Mouse (Mus musculus): ENCODE measurements around the gene Ccr9. TPM values are rescaled to one million over a fixed set of nuclear protein-coding genes. Genes with fewer than 3 reads are reported as not detected.
"Not testable (repeated sequence)": the region's sequence is repeated elsewhere in the genome, so short reads cannot be mapped to it uniquely, and the experiment has no call there.

Ccr9 gene
- total RNA-seq (2017): 4.3 and 5.6 TPM in 2 replicates

DNA sequence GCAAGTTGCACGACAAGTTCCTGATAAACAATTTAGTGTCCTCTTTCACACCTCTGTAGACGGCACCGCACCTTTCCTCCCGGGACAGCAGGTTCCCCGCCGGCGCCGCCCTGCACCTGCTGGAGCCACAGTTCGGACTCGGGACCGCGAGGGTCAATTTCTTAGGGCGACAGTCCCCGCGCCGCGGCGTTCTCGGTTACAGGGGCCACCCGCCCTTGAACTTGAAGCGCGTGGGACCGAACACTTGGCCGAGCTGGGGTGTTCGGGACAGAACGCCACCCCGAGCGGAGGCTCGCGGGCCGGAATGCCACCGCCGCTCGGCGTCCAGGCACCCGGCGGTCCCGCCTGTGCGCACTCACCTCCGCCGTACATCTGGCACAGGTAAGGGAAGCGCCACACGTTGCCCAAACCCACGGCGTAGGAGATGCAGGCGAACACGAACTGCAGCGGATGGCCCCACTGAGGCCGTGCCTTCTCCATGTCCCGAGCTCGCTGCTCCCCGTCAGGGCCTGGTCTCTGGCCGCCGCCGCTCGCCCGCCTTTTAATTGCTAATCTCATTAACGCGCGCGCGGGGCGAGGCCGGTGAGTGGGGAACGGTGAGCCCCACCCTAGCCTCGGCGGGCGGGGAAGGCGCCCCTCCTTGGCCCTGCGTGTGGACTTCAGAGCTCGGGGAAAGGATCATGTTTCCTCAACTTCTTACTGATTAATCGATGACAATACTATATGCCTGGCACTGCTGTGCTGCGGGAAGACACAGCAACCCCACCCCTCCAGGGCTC is at the start of gene Ccr9, which contains the start of gene Slc6a20a:
Gene Ccr9, plus strand, starts transcription at position 113 of the 779 bp plus-strand sequence.
Gene Slc6a20a, minus strand, starts transcription at position 559 of the 779 bp plus-strand sequence.
- peak; percentile 11; the same call in 1 of the 2 replicates for ATAC-seq (ENCODE audit: extremely low read depth, insufficient number of reproducible peaks, low FRiP score, poor library complexity, severe bottlenecking)

DNA sequence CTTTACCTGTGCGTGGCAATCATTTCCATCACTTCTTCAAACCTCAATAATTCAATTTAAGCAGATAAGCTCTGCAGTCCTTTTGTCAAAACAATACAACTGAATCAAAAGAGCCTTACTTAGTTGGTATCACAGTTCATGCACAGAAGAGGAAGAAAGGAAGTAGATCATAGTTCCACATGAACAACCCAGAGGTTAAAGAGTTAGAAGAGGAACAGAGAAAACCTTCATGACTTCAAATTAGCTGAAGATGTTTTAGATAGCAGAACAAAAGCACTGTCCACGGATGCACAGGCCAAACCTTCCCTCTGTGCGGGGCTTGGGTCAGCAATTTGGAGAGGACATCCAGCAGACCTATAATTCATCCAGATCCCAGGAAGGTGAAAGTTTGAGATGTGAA is 46.6 kb upstream of the Ccr9 start:
- peak; percentile 66; the same call in 1 of the 2 replicates for ATAC-seq (ENCODE audit: extremely low read depth, insufficient number of reproducible peaks, low FRiP score, poor library complexity, severe bottlenecking)

DNA sequence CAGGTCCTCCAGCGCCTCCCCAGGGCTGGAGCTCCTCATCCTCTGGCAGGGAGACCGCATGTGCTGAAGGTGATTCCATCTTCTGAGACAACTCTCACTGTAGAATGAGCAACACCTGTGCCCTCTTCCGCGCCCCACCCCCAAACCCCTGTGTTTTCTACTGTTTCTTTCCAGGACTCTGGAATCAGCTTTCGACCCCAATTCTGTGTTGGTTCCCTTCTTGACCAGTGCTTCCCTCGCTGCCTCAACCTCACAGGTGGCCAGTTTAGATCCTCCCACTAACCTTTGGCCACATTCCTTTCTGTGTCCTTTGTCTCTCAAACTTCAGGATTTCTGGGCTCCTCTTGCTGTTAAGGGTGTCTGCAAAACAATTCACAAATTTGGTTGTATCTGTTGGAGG is 46.0 kb upstream of the Ccr9 start, which contains the start of gene Slc6a20b:
Gene Slc6a20b, minus strand, starts transcription at position 285 of the 400 bp plus-strand sequence.
- no peak for ATAC-seq (ENCODE audit: extremely low read depth, insufficient number of reproducible peaks, low FRiP score, poor library complexity, severe bottlenecking)

DNA sequence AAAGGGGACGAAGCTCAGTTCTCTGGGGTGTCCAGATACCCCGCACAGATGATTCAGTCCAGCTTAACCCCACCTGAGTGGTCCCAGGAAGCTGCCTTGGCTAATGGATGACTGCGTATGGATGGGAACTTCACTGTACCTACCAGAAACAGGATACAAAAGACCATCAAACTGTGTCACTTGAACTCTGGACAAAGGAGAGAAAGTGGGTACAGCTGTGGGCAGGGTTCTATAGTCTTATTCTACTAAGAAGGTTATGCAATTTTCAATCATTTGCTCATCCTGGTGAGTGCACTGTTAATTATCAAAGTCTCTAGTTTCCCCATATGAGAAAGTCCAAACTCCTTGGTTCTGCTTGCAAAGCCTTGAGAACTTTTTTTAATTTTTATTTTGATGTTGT is 45.2 kb upstream of the Ccr9 start:
- no peak for ATAC-seq (ENCODE audit: extremely low read depth, insufficient number of reproducible peaks, low FRiP score, poor library complexity, severe bottlenecking)

DNA sequence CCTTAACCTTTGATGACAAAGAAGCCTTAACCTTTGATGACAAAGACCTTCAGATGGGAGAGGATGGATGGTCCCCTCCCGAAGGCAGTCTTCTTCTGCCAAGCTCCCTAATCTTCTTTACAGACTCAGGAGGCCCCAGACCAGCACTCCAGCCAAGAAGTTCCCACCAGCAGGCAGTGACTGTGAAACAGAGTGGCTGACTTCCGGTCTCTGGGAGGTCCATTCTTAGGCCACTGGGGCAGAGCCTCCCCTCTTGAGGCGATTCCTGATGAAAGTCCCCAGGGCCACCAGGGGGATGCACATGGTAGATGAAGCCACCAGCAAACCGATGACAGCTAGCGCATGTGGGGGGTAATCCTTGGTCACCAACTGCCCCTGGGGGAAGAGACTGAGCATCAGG is 41.5 kb upstream of the Ccr9 start:
- ATAC-seq (ENCODE audit: extremely low read depth, insufficient number of reproducible peaks, low FRiP score, poor library complexity, severe bottlenecking): no peak

DNA sequence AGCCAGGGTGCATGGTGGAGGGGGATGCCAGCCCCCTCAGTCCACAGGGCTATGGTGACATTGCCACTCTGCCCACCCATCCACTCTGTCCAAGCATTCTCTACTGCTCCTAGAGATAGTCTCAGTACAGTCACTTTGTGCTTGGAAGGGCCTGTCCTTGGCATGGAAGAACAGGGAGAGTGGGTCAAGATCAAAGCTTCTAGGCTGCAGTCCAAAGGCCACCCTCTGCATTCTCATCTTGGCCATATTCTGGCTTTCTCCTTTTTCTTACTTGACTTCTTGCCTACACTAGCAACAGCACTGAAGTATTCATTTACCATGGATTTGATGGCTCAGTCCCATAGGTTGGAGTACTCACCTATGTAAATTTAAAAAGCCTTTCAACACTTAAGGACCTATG is 40.0 kb upstream of the Ccr9 start:
- ATAC-seq (ENCODE audit: extremely low read depth, insufficient number of reproducible peaks, low FRiP score, poor library complexity, severe bottlenecking): no peak

DNA sequence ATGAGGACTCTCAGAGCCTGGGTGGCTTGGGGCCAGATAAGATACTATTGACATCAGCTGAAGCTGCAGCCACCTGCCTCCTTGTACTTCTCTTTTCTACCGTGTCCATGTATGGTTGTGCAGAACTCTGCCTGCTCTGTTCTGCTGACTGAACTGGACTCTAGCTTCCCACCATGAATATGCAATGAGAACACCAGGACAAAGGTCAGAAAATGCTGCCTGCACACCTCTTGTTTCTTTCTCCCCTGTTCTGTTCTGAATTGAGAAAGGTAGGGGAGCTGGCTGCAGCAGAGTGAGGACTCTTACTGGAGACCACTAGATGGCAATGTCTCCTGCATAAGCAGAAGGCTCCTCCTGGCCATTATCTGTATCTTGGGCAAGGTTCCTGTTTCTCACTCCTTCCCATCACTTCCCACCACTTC is 39.6 kb upstream of the Ccr9 start:
- ATAC-seq (ENCODE audit: extremely low read depth, insufficient number of reproducible peaks, low FRiP score, poor library complexity, severe bottlenecking): no peak

DNA sequence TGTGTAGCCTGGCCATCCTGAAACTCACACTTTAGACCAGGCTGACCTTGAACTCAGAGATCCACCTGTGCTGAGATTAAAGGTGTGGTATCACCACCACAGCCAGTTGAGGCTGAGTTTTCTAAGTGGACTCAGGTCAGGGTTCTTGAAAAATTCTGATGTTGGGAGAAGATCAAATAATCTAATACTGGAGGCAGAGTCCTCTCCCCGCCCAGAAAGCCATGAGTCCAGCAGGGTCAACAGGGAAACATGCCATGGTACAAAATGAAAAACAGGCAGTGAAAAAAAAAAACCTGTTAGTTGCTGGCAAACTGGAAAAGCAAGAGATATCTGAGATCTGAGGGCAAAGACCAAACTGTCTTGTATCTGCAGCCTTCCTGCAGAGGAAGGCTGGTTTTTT is 38.1 kb upstream of the Ccr9 start:
- no peak for ATAC-seq (ENCODE audit: extremely low read depth, insufficient number of reproducible peaks, low FRiP score, poor library complexity, severe bottlenecking)

DNA sequence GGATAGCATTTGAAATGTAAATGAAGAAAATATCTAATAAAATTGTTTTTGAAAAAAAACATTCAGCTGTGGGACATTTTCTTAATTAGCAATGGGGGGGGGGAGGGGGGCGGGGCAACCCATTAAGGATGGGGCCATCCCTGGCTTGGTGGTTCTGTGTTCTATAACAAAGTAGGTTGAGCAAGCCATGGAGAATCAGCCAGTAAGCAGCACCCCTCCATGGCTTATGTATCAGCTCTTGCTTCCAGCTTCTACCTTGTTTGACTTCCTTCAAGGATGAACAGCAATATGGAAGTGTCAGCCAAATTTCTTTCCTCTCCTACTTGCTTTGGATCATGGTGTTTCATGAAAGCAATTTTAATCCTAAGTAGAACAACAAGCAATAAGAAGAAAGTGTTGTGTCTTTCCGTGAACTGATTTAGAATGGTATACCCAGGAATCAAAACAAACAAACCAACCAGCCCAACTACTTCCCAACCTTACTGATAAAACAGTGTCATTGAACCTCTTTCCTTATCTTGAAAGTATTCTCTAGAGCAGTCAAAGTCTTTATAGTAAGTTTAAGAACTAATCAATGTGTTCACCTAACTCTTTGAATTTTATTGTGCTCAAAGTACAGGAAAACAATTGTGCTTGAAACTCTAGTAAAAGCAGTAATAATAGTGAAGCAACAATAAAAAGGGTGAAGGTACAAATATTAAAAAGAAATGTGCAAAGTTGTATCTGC is 28.3 kb upstream of the Ccr9 start:
- ATAC-seq (ENCODE audit: extremely low read depth, insufficient number of reproducible peaks, low FRiP score, poor library complexity, severe bottlenecking): no peak

DNA sequence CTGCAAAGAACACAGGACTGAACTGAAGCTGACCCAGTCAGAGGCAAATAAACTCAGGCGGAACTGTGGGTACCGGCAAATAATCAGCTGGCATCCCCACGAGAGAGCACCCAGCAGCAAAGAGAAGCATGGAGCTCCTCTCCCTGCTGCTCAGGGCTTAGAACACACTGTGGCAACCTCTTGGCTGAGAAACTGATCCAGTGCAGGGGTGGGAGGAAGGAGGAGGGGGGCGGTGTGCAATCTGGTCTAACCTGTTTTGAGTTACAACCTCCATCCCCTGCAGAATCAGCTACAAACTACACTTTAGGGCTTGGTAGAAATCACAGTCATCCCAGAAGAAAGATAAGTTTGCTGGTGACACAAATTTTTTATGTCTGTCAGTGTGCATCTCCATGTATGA is 26.9 kb upstream of the Ccr9 start:
- no peak for ATAC-seq (ENCODE audit: extremely low read depth, insufficient number of reproducible peaks, low FRiP score, poor library complexity, severe bottlenecking)

DNA sequence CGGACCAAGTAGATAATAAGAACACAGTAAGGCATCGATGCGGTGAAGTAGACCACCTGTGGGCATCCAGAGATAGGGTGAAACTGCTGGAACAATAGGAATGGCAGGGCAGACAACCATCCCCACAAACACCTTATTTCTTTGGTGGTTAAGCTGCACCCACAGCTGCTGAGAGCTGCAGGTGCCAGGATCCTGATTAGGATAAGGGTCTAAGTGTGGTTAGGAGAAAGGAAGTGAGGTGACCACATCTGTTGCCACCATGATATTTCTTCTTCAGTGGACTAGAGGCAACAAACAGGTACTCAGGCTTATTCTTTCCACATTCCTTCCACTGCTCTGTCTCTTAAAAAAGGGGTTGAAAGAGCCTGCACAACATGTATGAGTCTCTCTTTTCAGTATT is 20.8 kb upstream of the Ccr9 start:
- no peak for ATAC-seq (ENCODE audit: extremely low read depth, insufficient number of reproducible peaks, low FRiP score, poor library complexity, severe bottlenecking)

DNA sequence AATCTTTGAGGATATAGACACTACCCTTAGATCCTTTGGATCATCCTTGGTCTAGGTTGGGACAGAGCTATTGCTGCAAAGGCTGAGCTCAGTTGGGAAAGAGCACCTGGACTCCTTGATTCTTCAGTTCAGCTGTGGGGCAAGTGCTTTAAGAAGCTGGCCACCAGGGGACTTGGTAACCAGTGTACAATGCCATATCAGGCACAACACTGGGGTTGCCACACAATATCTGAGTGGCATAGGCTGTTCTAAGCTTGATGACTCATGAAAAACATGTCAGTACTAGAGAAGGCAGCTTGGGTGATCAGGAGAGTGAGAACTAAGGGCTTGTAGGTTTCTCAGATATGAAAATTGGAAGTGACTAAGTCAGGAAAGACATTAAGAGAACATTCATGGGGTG is 19.3 kb upstream of the Ccr9 start:
- ATAC-seq (ENCODE audit: extremely low read depth, insufficient number of reproducible peaks, low FRiP score, poor library complexity, severe bottlenecking): no peak

DNA sequence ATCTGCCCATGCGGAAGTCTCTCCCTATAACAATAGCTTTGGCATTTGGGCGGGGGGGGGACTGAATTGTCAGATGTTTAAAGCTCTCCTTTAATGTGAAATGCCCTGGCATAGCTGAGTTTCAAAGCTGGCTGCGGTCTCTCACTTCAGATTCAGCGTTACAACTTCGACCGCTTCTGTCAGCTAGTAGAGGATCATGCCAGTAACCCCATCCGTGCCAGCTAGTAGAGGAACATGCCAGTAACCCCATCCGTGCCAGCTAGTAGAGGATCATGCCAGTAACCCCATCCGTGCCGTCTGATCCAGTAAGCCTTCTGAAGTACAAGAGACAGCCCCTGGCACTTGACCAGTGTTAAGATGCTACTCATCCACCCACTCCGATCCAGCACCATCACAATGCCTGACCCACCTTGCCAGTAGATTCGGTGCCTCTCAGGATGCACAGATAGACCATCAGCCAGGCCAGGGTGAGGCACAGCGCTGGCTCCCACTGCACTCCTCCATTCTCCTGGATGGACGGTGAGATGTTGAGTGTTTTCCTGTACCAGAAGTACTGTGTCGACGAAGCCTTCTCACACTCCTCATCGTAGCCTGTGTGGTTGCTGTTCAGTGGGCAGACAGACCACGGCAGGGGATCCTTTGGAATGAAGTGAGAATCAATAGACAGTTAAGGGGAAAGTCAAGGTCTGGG is 18.1 kb upstream of the Ccr9 start:
- not testable (repeated sequence) for ATAC-seq (ENCODE audit: extremely low read depth, insufficient number of reproducible peaks, low FRiP score, poor library complexity, severe bottlenecking)

DNA sequence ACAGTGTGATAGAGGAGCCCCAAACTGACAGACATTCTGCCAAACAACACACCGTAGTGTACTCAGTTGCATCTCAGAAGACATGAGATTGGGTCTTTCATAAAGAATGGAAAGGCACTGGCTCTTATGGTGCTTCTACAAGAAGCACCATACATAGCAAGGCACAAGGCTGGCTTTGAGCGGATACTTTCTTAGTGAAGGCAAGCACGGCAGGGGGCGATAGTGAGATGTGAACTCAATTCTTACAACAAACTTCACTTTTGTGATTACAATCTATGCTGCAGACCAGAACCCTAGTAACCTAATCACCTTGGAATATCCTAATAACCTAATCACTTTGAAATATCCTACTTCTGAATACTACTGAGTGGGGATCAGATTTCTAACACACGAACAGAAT is 12.6 kb upstream of the Ccr9 start:
- 0 out of 2 replicates have a peak, but pooled peaks have one; percentile 51 for ATAC-seq (ENCODE audit: extremely low read depth, insufficient number of reproducible peaks, low FRiP score, poor library complexity, severe bottlenecking)

DNA sequence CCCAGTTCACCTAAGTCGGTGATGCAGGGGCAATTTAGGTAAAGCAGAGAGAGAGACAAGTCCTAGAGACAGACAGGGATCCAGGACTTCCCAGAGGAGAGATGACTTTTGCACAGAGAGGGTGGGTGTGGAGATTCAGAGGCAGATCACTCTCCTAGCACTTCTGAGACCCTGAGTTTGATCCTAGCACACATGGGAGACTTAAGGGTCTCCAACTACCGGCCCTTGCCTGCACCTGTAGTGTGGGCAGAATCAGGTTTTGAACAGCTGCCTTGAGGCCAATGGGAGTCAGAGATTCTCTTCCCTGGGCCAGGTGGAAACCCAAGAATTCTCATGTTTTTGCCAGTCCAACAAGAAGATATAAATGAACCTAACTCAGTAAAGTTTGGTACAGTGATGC is 959 bp downstream of the Ccr9 start:
- ATAC-seq (ENCODE audit: extremely low read depth, insufficient number of reproducible peaks, low FRiP score, poor library complexity, severe bottlenecking): no peak

DNA sequence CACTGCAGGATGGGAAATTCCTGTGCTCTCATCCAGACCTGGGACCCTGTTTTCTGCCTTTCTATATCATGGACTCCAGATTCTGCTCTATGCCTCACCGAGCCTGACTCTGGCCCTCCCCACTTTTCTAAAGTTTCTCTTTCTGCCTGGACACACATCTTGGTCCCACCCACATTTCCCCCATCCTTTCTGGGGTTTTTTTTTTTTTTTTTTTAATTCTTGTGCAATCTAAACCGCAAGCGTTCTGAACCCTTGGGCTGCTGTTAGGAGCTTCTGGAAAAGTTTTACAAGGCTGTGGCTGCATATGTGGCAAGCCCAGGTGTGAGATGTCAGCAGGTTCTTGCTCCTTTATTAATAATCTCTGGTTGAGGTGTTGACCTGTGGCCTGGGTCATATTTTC is 5.5 kb downstream of the Ccr9 start:
- no peak for ATAC-seq (ENCODE audit: extremely low read depth, insufficient number of reproducible peaks, low FRiP score, poor library complexity, severe bottlenecking)

DNA sequence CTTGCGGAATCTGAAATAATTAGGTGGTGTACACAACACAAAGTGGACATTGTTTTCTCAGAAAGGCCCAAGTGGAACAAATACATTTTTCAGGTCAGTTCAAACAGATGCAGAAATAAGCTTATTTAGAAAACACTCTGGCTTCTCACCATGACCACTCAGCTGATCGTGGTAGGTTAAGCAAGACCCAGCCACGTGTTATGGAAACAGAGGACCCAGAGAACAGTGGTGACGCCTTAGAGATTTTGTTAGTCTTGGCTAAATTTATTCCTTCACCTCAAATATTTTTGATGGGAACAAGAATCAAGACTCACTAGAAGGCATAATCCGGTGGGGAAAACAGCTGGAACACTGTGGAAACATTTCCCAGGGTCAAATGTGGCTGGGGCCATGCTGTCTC is 8.0 kb downstream of the Ccr9 start:
- ATAC-seq (ENCODE audit: extremely low read depth, insufficient number of reproducible peaks, low FRiP score, poor library complexity, severe bottlenecking): no peak

DNA sequence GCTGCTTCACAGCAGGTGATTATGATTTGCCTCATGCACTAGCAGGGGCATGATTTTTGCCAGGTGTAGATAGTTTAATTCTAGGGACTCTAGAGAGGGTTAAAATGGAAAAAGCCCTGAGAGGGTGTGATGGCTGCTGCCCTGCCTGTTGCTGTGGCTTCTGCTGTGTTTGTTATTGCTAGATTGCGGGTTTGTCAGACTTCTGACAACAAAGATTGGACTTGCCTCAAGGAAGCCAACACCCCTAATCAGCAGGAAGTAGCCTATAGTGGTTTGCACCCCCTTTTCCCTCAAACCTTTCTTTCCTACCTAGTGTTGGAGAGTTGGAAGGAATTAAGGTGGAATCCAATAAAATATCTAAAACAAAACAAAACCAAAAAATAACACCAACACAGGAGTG is 10.0 kb downstream of the Ccr9 start:
- no peak for ATAC-seq (ENCODE audit: extremely low read depth, insufficient number of reproducible peaks, low FRiP score, poor library complexity, severe bottlenecking)

DNA sequence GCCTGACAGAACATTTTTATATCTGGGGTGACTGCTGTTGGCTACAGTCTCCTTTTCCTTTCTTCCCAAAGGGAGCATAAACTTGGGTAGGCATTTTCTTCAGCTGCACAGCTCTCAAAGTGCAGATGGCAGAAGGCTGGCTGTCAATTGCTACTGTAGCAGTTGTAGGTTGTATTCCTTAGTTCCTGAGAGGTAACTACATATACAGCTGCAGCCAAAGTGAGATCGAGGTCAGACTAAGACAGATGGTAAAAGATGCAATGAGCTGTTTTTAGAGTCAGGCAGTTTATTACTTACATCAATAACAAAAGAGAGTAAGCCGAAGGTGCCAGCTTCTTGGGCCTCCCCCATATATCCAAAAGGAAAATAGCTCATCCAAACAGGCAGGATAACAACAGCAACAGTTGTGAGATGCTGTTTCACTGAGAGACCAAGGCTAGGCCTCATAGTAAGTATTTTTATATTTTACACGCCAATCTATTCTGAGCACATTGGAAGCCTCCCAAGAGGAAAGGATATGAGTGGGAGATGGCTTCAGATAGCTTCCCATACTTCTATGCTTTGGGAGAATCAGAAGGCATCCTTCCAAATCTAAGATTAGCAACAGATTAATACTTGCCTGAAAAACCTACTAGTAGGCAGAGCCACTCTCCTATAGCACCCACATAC is 17.5 kb downstream of the Ccr9 start:
- no peak for ATAC-seq (ENCODE audit: extremely low read depth, insufficient number of reproducible peaks, low FRiP score, poor library complexity, severe bottlenecking)
